Mouse (Mus musculus) myocyte (in vitro differentiated cells): Measurements from ENCODE around the gene Sox1. TPM values are rescaled to one million over a fixed set of nuclear protein-coding genes. Genes with fewer than 3 reads are reported as not detected.

Source experiments
- H3K27me3 ChIP-seq: one replicate; pipeline ENCODE4 v1.6.1; 2011; ENCODE audit not compliant: control insufficient read depth, insufficient read depth, insufficient read length
- H3K36me3 ChIP-seq: one replicate; pipeline ENCODE4 v1.6.1; 2011; ENCODE audit not compliant: control insufficient read depth, insufficient read depth
- H3K4me2 ChIP-seq: one replicate; pipeline ENCODE4 v1.6.1; 2011; ENCODE audit warnings: low read depth, control low read depth
- H3K4me3 ChIP-seq: one replicate; pipeline ENCODE4 v1.5.1; 2011; ENCODE audit warnings: mild to moderate bottlenecking, control low read depth, moderate library complexity
- H3K79me2 ChIP-seq: one replicate; pipeline ENCODE4 v1.6.1; 2011; ENCODE audit not compliant: control insufficient read depth, insufficient read depth
- H3ac ChIP-seq: one replicate; pipeline ENCODE4 v1.6.1; 2011; ENCODE audit not compliant: control insufficient read depth, insufficient read length
- CEBPB ChIP-seq: IDR thresholded peaks from 2 replicates; pipeline ENCODE4 v1.6.1; 2011; ENCODE audit warnings: mild to moderate bottlenecking, moderate library complexity; ENCODE audit not compliant: poor library complexity, insufficient read depth, severe bottlenecking
- E2F4 ChIP-seq: IDR thresholded peaks from one replicate; pipeline ENCODE4 v1.6.1; 2011; ENCODE audit warnings: mild to moderate bottlenecking, control low read depth, moderate library complexity; ENCODE audit not compliant: insufficient read depth
- MAX ChIP-seq: IDR thresholded peaks from one replicate; pipeline ENCODE4 v1.6.1; 2011; ENCODE audit warnings: low read depth, mild to moderate bottlenecking, control low read depth
- MYOD1 ChIP-seq, 3 experiments: IDR thresholded peaks; one replicate each; pipeline ENCODE4 v1.6.1; 2011; ENCODE audit warnings: control low read depth in 2 of 3, low read depth in 2 of 3, mild to moderate bottlenecking in 2 of 3, moderate library complexity in 1 of 3; ENCODE audit not compliant: insufficient read length in 2 of 3, control insufficient read depth in 1 of 3
- MYOG ChIP-seq, 3 experiments: IDR thresholded peaks; one replicate each; pipeline ENCODE4 v1.6.1; 2011; ENCODE audit warnings: control low read depth in 2 of 3, low read depth in 2 of 3, mild to moderate bottlenecking in 2 of 3; ENCODE audit not compliant: insufficient read length in 2 of 3, control insufficient read depth in 1 of 3, insufficient read depth in 1 of 3
- POLR2A ChIP-seq: IDR thresholded peaks from one replicate; pipeline ENCODE4 v1.6.1; 2011; ENCODE audit warnings: low read depth, mild to moderate bottlenecking, control low read depth, moderate library complexity; ENCODE audit not compliant: insufficient read length
- POLR2AphosphoS2 ChIP-seq: IDR thresholded peaks from one replicate; pipeline ENCODE4 v1.6.1; 2011; ENCODE audit warnings: low read depth, control low read depth; ENCODE audit not compliant: insufficient read length
- REST ChIP-seq: IDR thresholded peaks from one replicate; pipeline ENCODE4 v1.6.1; 2011; ENCODE audit warnings: mild to moderate bottlenecking, control low read depth, moderate library complexity; ENCODE audit not compliant: insufficient read depth, insufficient read length
- SRF ChIP-seq: IDR thresholded peaks from one replicate; pipeline ENCODE4 v1.6.1; 2011; ENCODE audit warnings: low read depth; ENCODE audit not compliant: control insufficient read depth, insufficient read length
- TCF12 ChIP-seq: IDR thresholded peaks from one replicate; pipeline ENCODE4 v1.6.1; 2011; ENCODE audit warnings: mild to moderate bottlenecking, control low read depth; ENCODE audit not compliant: poor library complexity, insufficient read depth, severe bottlenecking
- TCF3 ChIP-seq: IDR thresholded peaks from one replicate; pipeline ENCODE4 v1.6.1; 2011; ENCODE audit warnings: low read depth, control low read depth; ENCODE audit not compliant: insufficient read length
- USF1 ChIP-seq: IDR thresholded peaks from one replicate; pipeline ENCODE4 v1.6.1; 2011; ENCODE audit warnings: low read depth, mild to moderate bottlenecking, control low read depth, moderate library complexity
- polyA plus RNA-seq: library from polyadenylated mRNA; unstranded; fragments of >200 nt; fragmentation: generic; extraction: Trizol; gene quantifications from one replicate; pipeline ENCODE4 v1.2.1, GENCODE M21; 2012; ENCODE audit warnings: missing spikeins

Gene Sox1
- polyA plus RNA-seq, 1 experiment = not detected

DNA sequence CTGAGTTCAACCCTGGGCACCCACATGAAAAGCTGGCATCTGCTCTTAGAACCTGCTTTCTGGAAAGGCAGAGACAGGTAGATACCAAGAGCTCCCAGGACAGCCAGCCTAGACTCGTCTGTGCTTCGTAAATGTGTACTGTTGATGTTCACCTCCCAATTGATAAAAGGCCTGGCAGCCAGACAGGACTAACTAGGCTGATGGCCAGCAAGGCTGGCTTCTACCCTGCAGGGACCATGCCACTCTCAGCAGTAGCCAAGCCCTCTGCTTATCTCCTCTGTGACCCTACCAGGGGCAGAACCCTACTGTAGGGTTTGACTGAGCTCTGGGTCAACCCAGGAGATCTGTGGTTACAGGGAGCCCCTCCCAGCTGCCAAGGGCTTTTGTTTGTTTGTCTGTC, 45.5 kb upstream of the Sox1 start:
- H3K4me3 ChIP-seq = no peak overlapping the region
- no peak for TF ChIP-seq MYOD1 (IDR thresholded peaks at IDR 0.05; ENCODE audit: control insufficient read depth in 1 of 3, insufficient read length in 2 of 3, low read depth in 2 of 3)
- TF ChIP-seq REST = no peak
- TF ChIP-seq TCF3 = no peak
- no peak for TF ChIP-seq MYOG (IDR thresholded peaks at IDR 0.05; ENCODE audit: control insufficient read depth in 1 of 3, insufficient read depth in 1 of 3, insufficient read length in 2 of 3, low read depth in 2 of 3)
- TF ChIP-seq USF1 = no peak
- no peak for TF ChIP-seq E2F4
- TF ChIP-seq TCF12 = no peak
- no peak for TF ChIP-seq POLR2A
- TF ChIP-seq SRF = no peak
- TF ChIP-seq MAX = no peak
- TF ChIP-seq CEBPB = no peak
- no peak for TF ChIP-seq POLR2AphosphoS2
- H3K36me3 ChIP-seq = no peaks in the 10 kb centered on the region
- no peak overlapping the region for H3ac ChIP-seq
- no peak overlapping the region for H3K4me2 ChIP-seq
- no peaks in the 10 kb centered on the region for H3K27me3 ChIP-seq
- no peaks in the 10 kb centered on the region for H3K79me2 ChIP-seq

DNA sequence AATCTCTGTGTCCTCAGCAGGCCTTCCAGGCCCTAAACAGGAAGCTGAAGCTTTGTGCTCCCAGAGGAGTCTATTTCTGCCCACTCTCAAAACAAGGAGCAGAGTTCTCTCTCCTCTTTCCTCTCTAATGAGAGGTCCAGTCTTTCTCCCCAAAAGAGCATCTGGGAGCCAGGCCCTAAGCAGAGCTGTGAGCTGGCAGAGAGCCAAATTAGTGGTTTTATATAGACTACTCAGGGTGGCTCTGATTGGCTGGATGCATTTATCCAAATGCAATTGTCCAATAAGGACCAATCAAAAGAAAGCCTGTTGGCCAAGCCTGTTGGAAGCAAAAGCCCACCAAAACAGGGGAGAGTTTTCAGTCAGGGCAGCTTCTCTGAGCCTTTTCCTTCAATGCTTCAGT, 44.0 kb upstream of the Sox1 start:
- Histone ChIP-seq H3K36me3 (no peaks in the 10 kb centered on the region), H3K4me2 (no peak overlapping the region), H3K27me3 (no peaks in the 10 kb centered on the region), H3ac (no peak overlapping the region), H3K79me2 (no peaks in the 10 kb centered on the region), H3K4me3 (no peak overlapping the region)
- no peak for TF ChIP-seq MYOD1 (IDR thresholded peaks at IDR 0.05; ENCODE audit: control insufficient read depth in 1 of 3, insufficient read length in 2 of 3, low read depth in 2 of 3)
- no peak for TF ChIP-seq USF1
- TF ChIP-seq CEBPB = no peak
- no peak for TF ChIP-seq REST
- no peak for TF ChIP-seq MAX

DNA sequence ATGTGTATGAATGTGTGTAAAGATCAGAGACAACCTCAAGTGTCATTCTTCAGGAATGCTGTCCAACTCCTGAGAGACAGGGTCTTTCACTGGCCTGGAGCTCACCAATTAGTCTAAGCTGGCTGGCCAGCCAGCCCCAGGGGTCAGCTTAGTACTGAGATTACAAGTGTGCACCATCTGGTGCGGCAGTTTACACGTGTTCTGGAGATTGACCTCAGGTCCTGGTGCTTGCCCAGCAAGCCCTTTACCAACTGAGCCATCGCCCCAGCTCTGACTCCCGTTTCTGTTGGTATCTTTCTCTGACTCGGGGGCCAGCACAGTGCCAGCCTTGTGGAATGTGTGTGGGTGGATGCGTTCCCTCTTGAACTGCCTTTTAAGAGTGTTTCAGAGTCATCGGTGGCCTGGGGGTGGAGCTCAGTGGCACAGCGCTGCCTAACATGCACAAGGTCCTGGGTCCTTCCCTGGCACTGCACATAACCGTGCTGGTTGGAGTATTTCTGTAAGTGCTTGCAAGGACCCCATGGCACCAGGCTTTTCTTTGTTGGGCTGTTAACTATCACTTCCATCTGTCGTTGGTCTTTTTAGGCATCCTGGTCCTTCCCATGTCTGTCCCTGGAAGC, 40.6 kb upstream of the Sox1 start:
- Histone ChIP-seq H3ac (no peak overlapping the region), H3K4me3 (no peak overlapping the region), H3K27me3 (no peaks in the 10 kb centered on the region), H3K4me2 (no peak overlapping the region), H3K79me2 (no peaks in the 10 kb centered on the region), H3K36me3 (no peaks in the 10 kb centered on the region)
- TF ChIP-seq E2F4 (no peak), MYOG (IDR thresholded peaks at IDR 0.05; ENCODE audit: control insufficient read depth in 1 of 3, insufficient read depth in 1 of 3, insufficient read length in 2 of 3, low read depth in 2 of 3) (no peak), MYOD1 (IDR thresholded peaks at IDR 0.05; ENCODE audit: control insufficient read depth in 1 of 3, insufficient read length in 2 of 3, low read depth in 2 of 3) (no peak), CEBPB (no peak), USF1 (no peak), TCF12 (no peak), REST (no peak), POLR2AphosphoS2 (no peak), SRF (no peak), POLR2A (no peak), TCF3 (no peak), MAX (no peak)

DNA sequence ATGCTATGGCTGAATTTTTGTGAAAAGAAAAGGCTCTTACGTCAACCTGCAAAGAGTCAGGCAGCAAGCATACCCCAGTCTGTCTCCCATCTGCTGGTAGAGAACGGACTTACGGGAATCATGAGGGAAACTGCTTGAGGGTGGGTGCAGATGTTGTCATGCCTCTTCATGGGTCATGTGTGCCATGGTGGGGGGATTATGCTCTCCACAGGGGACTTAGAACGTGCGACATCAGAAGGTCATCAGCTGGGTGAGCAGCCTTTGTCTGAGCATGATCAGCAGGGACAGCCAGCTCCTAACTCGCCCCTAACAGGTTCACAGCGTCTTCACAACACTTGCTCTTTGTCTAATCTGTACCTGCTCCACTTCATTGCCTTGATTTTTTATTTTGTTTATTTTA, 26.9 kb upstream of the Sox1 start:
- Histone ChIP-seq H3K79me2 (no peaks in the 10 kb centered on the region), H3ac (no peak overlapping the region), H3K4me3 (no peak overlapping the region), H3K4me2 (no peak overlapping the region), H3K36me3 (no peaks in the 10 kb centered on the region), H3K27me3 (peaks cover 3% of the 10 kb centered on the region)
- TF ChIP-seq MYOD1 (IDR thresholded peaks at IDR 0.05; ENCODE audit: control insufficient read depth in 1 of 3, insufficient read length in 2 of 3, low read depth in 2 of 3) (no peak), POLR2A (no peak), TCF3 (no peak), REST (no peak), USF1 (no peak), CEBPB (no peak), MAX (no peak), MYOG (IDR thresholded peaks at IDR 0.05; ENCODE audit: control insufficient read depth in 1 of 3, insufficient read depth in 1 of 3, insufficient read length in 2 of 3, low read depth in 2 of 3) (no peak), POLR2AphosphoS2 (no peak), SRF (no peak), TCF12 (no peak), E2F4 (no peak)

DNA sequence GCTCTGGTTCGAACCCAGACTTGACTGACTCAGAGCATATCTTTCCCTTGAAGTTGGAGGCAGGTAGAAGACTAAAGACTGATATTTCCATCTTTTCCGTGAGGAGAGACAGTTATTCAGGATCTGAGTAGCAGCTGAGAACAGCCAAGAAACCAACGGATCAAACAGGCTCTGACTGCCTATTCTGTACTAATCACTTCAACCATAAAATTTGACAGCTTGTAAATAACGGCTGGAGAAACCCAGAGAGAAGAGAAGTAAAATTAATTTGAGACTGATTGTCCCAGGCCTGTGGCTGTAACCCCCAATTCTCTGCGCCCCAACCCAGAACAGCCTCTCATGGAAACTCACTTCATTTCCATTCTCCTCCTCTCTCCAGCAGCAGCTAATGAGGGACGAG, 26.2 kb upstream of the Sox1 start:
- Histone ChIP-seq H3K27me3 (peaks cover 3% of the 10 kb centered on the region), H3K36me3 (no peaks in the 10 kb centered on the region), H3K4me2 (no peak overlapping the region), H3K79me2 (no peaks in the 10 kb centered on the region), H3ac (no peak overlapping the region), H3K4me3 (no peak overlapping the region)
- TF ChIP-seq TCF12 = no peak
- TF ChIP-seq E2F4 = no peak
- TF ChIP-seq MAX = no peak
- TF ChIP-seq TCF3 = no peak
- TF ChIP-seq POLR2AphosphoS2 = no peak
- no peak for TF ChIP-seq USF1
- TF ChIP-seq MYOG (IDR thresholded peaks at IDR 0.05; ENCODE audit: control insufficient read depth in 1 of 3, insufficient read depth in 1 of 3, insufficient read length in 2 of 3, low read depth in 2 of 3) = no peak
- no peak for TF ChIP-seq MYOD1 (IDR thresholded peaks at IDR 0.05; ENCODE audit: control insufficient read depth in 1 of 3, insufficient read length in 2 of 3, low read depth in 2 of 3)
- no peak for TF ChIP-seq POLR2A
- TF ChIP-seq REST = no peak
- TF ChIP-seq SRF = no peak
